Mouse (Mus musculus): Measurements from ENCODE around the gene Gpr27.

The Gpr27 gene

GRCm38 (mm10) chr6:99677325-99677724 is 15.2 kb upstream of the Gpr27 start:
- DNase-seq = no peak

GRCm38 (mm10) chr6:99678108-99678507 is 14.4 kb upstream of the Gpr27 start:
- DNase-seq = no peak

- no peak for DNase-seq
Measured at GRCm38 (mm10) chr6:99683974-99684373, 8.5 kb upstream of the Gpr27 start.

- DNase-seq = no peak
Measured at GRCm38 (mm10) chr6:99684899-99685298, 7.6 kb upstream of the Gpr27 start.

GRCm38 (mm10) chr6:99688513-99688912 is 4.0 kb upstream of the Gpr27 start:
- DNase-seq = no peak

GRCm38 (mm10) chr6:99691666-99692205 is 743 bp upstream of the Gpr27 start:
- no peak for DNase-seq

GRCm38 (mm10) chr6:99692916-99693841 is 700 bp downstream of the Gpr27 start:
- DNase-seq = peak in 1 of 2 experiments; percentile 33

- peak; percentile 32 to 36 for DNase-seq
Measured at GRCm38 (mm10) chr6:99700484-99700883, 8.0 kb downstream of the Gpr27 start.

- no peak for DNase-seq
Measured at GRCm38 (mm10) chr6:99711576-99712101, 19.2 kb downstream of the Gpr27 start.

- DNase-seq = no peak
Measured at GRCm38 (mm10) chr6:99713256-99713655, 20.8 kb downstream of the Gpr27 start.

- no peak for DNase-seq
Measured at GRCm38 (mm10) chr6:99715191-99715590, 22.7 kb downstream of the Gpr27 start.

GRCm38 (mm10) chr6:99715913-99716312 is 23.4 kb downstream of the Gpr27 start:
- no peak for DNase-seq

GRCm38 (mm10) chr6:99721032-99721431 is 28.6 kb downstream of the Gpr27 start:
- no peak for DNase-seq

GRCm38 (mm10) chr6:99722390-99722789 is 29.9 kb downstream of the Gpr27 start:
- no peak for DNase-seq

- DNase-seq = peak in 1 of 2 experiments; percentile 12
Measured at GRCm38 (mm10) chr6:99725971-99726561, 33.6 kb downstream of the Gpr27 start, which contains the start of gene Prok2. Gene Prok2, minus strand, starts transcription at chr6:99726392.

GRCm38 (mm10) chr6:99726576-99727303 is 34.3 kb downstream of the Gpr27 start:
- no peak for DNase-seq

- no peak for DNase-seq
Measured at GRCm38 (mm10) chr6:99729853-99730252, 37.4 kb downstream of the Gpr27 start.

GRCm38 (mm10) chr6:99731926-99732325 is 39.4 kb downstream of the Gpr27 start:
- DNase-seq = no peak

GRCm38 (mm10) chr6:99732673-99733072 is 40.2 kb downstream of the Gpr27 start:
- DNase-seq = no peak

- DNase-seq = peak; percentile 21 to 67
Measured at GRCm38 (mm10) chr6:99734666-99735065, 42.2 kb downstream of the Gpr27 start.

- DNase-seq = no peak
Measured at GRCm38 (mm10) chr6:99742866-99743265, 50.4 kb downstream of the Gpr27 start.

Data from kidney, postnatal 36 days (tissue).